Mouse (Mus musculus) heart, postnatal 25 days (tissue): ENCODE measurements around the gene Ankzf1. TPM values are rescaled to one million over a fixed set of nuclear protein-coding genes. Genes with fewer than 3 reads are reported as not detected.

Source experiments
- DNase-seq: peaks from one replicate; pipeline ENCODE4 v3.0.0; 2022; ENCODE audit warnings: low spot score
- intact Hi-C: fragments of 180-260 bp; cut with DNase I; formaldehyde crosslinking; loops from one replicate; pipeline ENCODE4 v1.15.1; 2025
- total RNA-seq, 2 experiments: library from RNA; stranded (reverse); gene quantifications; 2 replicates each; pipeline ENCODE4 v1.2.3; 2021

Ankzf1 gene
- total RNA-seq, 2 experiments from 2014 or later: 11.2 to 12.9 TPM

DNA sequence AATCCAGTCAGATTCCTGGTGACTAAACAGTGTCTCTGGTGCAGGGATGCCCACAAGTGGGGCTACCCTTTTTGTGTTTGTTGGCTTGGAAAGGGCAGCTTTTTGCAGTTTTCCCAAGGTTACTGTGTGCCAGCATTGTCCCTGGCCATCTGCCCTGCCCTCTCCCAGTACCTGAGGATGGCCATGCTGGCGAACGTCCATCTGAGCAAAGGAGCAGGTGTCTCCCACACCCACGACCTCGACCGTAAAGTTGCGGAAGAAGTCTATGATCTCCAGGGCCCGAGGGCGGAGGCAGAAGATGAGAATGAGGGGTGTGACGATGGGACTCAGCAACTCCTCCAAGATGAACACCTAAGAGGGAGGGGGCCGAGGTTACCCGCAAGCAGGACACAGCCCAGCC, 6.5 kb upstream of the Ankzf1 start:
- no peak for DNase-seq
- intact Hi-C loops: no loop called here

DNA sequence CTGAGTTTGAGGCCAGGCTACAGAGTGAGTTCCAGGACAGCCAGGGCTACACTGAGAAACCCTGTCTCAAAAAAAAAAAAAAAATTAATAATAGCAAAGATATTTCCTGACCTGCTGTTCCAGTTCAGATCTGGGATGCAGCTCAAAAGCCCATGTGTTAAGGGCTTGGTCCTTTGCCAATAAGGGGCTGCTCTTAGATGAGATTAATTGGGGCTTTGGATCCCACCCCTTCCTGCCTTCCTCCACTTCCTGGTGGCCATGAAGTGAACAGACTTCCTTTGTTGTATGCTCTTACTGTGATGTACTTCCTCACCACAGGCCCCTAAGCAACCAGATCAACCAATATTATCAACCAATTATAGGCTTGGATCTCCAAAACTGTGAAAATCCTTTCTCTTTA, 4.8 kb upstream of the Ankzf1 start:
- DNase-seq: no peak
- intact Hi-C loops: loop anchor here (2.0 kb wide), 1 partner anchor 16 kb away; no protein-coding TSS in a partner anchor

DNA sequence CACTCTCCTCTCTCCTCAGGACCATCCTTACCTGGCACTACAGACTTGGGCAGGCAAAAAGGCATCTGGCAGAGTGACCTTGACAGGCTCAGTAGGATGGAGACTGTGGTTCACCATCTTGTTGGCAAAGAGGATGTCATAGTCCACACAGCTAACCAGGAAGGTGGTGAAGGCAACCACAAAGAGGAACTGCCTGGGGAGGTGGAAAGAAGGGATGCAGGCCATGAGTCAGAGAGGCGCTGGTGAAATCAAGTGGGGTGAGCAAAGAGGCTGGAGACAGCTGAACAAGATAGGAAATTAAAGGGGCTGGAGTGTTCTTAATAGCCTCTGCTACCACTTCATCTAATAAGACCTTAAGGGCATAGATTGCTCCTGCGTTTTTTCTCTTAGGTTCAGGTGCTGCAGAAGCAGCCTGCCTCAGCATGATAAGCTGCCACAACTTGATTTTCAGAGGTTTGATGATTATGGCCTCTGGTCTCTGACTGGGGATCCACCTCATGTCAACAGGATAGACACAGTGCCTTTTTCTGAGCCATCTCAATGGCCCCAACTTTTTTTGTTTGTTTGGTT, 4.0 kb upstream of the Ankzf1 start:
- DNase-seq: no peak
- intact Hi-C loops: loop anchor here (2.0 kb wide), 1 partner anchor 17 kb away; no protein-coding TSS in a partner anchor

DNA sequence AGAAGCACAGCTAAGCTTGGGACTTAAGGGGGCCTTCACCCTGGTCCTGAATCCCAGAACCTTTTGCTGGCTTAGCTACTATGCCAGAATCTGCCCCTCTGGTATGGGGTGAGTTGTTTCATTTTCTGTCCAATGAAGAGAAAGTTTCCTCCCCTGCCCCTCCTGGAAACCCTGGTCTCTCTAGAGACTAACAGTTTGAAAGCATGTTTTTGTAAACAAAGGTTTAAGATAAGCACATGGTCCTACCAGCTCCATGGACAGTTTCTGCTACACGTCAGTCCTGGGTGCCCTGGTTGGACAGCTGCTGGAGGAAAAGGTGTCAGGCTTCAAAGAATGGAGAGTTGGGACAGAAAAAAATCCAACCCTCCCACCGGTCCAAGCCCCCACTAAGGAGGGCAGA, 1.4 kb upstream of the Ankzf1 start:
- intact Hi-C loops: no loop called here
- DNase-seq: no peak

DNA sequence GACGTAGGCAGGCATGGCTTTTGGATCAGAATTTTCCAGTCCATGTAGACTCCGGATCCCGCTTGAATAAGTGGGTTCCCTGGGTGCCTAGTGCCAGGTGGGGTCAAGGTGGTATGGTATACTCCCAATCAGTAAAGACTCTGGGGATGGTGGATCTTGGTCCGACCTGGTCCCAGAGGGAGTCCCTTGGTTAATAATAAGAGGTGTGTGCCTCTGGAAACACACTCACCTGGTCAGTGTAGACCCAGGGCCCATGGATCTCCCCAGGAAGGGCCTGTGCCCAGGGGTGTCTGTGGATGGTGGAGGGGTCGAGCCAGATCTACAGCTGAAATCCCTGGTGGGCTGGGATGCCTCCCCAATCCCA, 711 bp upstream of the Ankzf1 start:
- intact Hi-C loops: no loop called here
- DNase-seq: no peak

DNA sequence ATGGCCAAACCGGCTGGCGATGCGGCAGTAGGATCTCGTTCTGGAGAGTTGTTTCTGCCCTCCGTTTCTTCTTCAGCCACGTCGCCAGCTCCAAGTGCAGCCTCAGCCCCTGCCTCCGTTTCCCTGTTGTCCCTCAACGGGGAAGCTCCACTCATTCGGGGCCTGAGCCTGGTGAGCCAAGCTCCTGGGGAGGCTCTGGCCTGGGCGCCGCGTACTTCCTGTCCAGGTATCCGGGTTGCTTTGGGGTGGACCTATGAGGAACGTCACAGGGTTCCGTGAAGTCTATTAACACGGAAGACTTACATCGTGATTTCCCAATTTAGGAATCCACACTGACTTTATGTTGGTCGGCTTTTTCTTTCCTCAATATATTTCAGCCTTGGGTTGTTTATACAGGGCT, 501 bp downstream of the Ankzf1 start:
- no peak for DNase-seq
- intact Hi-C loops: loop anchor here (2.0 kb wide), 1 partner anchor 16 kb away; no protein-coding TSS in a partner anchor

DNA sequence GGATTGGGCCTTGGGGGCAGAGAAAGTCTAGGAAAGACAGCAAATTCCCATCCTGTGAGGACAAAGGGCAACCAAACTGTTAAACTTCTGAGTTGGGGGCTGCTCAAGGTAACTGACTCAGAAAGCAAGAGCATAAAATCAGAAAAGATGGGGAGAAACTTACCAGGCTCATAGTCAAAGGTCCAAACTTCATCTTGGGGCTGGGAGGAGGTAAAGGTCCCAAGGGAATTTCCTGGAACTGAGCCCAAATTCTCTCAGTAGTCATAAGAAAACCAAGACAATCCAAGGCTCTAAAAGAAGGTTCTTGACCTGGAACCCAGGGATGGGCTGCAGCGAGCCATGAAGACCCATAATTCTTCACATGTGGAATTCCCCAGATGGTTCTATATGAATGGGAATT, 9.3 kb downstream of the Ankzf1 start:
- intact Hi-C loops: no loop called here
- no peak for DNase-seq

DNA sequence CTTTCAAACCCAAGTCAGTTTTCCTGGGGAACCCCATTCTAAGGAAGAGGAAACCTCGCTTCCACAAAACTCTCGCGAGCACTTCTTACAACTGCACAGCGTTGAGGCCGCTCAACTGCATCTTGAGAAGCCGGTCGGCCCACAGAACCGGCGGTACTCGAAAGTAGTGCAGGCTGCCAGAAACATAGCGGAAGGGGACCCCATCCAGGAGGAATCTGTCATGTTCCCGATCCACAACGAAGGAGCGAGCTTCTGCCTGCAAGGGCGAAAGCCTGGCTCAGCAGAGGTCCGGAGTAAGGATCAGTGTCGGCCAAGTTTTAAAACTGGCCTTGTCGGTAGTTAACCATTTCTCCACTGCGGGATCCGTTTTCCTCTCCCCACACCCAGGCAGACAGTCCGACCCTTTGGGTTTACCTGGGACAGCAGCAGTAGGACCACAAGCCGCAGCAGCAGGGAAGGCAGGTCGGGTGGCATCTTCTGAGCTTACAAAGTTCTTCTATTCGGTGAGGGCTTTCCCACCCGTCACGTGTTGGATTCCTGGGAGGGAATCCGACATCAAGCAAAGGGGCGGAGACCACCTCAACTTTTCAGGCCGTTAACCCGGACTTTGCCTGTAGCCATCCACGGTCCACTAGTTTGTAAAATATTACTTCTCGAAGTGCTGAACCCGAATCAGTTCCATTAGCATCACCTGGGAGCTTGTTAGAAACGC, 17.2 kb downstream of the Ankzf1 start:
- no peak for DNase-seq
- intact Hi-C loops: loop anchor here (2.0 kb wide), 1 partner anchor 16 kb away; the partner anchor contains the start of genes Ankzf1 and Atg9a

DNA sequence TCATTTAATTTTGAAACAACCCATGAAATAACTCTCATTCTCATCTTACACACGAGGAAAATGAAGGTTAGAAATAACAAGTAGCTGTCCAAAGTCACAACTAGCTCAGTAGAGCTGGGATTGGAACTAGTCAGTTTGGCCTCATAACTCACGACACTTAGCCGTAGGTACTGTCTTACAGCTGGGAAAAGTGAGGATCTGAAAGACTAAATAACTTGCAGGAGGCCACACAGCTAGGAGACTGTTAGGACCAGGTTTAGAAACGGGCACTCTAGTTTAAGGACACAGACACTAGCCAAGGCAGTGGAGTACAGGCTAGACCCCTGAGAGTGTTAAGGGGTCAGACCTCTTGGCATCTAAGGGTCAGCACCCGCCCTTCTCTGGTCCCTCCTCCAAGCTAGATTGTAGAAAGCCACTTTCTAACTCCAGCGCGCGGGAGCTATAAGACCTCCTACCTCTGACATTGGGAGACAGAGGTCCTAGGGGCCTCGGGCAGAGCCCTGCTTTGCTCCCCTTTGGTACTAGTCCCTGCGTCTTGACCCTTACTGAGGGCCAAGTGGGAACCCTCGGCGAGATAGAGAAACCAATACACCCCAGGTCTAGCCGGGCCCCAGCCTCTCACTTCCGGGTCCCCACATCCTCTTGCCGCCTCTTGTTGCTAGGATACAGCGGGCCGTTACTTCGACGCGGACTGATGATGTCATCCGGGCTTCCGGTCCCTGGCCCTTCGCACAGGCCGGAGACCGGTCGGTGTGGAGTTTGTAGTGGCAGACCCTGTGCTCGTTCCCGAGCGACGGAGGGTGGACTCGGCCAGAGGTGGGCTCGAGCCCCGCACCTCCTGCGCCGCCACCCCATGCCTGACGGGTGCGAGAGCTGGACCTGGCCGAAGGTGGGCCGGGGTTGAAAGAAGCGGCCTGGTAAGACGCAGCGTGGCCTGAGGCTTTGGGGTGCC, 18.5 kb downstream of the Ankzf1 start, which contains the start of the genes Glb1l and Stk16:
Gene Glb1l (minus strand): TSS at position 678 of the 952 bp plus-strand sequence.
Gene Stk16 (plus strand): TSS at position 703 of the 952 bp plus-strand sequence.
- DNase-seq: peak; percentile 92
- intact Hi-C loops: loop anchor here (2.0 kb wide), 1 partner anchor 40 kb away; no protein-coding TSS in a partner anchor

DNA sequence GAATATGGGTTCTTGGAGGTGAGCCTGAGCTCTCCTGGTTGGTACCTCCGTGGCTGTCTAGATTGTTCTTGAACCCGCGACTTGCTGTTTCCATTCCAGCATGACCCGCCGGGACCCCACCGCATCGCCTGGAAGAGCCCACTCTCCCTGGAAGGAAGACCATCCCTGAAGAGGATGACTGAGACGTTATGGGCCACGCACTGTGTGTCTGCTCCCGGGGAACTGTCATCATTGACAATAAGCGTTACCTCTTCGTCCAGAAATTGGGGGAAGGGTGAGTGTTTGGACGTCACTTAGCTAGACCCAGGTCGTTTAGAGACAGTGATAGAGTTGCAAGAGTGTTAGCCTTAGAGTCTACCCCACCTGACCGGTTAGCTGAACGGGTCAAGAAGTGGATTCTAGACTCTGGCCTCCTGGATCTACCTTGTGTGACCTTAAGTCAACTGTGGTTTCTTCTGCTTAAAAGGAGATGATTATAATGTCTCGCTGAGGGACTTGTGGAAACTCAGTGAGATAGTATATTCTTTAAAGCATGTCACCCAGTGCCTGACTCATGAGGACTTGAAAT, 19.3 kb downstream of the Ankzf1 start:
- DNase-seq: no peak
- intact Hi-C loops: loop anchor here (2.0 kb wide), 1 partner anchor 40 kb away; no protein-coding TSS in a partner anchor

DNA sequence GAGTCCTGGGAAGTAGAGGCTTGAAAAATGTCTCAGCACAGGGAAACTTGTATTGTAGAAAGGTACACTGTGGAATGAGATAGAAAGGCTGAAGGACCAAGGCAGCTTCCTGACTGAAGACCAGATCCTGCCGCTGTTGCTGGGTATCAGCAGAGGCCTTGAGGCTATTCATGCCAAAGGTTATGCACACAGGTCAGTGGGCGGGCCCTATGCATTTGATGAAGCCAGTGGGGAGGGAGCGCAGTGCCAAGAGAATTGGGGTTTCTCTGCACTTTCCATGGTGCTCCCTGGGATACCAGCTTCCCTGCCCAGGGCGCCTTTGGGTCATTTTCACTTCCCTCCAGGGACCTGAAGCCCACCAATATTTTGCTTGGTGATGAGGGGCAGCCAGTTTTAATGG, 20.6 kb downstream of the Ankzf1 start:
- intact Hi-C loops: no loop called here
- no peak for DNase-seq

DNA sequence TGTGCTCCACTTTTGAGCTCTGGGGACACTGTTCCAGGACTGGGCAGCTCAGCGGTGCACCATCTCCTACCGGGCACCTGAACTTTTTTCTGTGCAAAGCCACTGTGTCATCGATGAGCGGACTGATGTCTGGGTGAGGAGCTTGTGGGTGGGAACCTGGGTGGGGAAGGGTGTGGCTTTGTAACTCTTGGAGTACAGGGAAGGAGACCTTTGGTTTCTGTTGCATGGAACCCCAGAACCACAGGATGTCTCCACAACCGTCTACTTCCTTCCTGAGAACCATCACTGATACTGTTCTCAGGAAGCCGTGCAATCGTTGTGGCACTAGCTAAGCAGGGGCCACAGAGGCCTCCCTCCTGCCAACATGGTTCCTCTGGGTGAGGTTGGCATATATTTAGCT, 21.1 kb downstream of the Ankzf1 start:
- no peak for DNase-seq
- intact Hi-C loops: no loop called here

DNA sequence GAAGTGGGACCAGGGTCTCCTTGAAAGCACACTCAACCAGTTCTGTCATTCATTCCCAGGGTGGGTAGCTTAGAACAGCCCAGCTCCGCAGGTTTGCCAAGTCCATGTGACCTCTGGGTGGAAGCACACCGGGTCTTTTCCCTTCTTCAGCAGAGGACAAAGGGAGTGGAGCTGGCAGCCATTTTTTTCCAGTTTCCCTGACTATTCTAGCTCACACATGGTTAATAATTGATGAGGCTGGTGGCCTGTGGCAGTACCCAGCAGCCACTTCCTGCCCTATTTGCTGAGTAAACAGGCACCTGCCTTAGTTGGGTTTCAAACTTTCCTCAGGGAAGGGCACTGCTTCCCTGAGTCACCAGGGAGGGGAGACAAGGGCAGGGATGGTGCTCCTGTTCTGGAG, 22.5 kb downstream of the Ankzf1 start:
- no peak for DNase-seq
- intact Hi-C loops: no loop called here

DNA sequence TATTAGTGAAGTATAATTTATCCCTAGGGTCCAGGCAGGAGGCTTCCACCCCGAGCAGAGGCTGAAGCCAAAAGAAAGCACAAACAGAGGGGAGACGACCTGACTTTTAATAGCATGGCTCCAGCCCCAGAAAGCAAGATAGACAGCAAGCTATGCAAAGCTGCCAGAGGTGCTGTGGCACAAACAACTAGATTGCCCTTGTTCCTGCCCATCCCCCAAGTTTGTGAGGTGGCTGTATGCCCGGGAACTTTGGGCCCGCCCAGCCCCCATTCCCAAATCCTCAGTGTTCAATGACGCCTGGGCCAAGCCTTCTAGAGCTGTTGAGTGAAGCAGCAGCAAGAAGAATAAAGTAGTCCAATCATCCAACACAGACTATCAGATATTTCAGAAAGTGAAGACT, 22.9 kb downstream of the Ankzf1 start:
- intact Hi-C loops: no loop called here

DNA sequence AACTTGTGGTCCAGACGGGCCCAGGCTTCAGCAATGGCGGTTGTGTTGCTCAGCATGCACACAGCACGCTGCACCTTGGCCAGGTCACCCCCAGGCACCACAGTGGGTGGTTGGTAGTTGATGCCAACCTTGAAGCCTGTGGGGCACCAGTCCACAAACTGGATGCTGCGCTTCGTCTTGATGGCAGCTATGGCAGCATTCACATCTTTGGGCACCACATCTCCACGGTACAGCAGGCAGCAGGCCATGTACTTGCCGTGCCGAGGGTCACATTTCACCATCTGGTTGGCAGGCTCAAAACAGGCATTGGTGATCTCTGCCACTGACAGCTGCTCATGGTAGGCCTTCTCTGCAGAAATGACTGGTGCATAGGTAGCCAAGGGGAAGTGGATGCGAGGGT, 23.8 kb downstream of the Ankzf1 start:
- DNase-seq: no peak
- intact Hi-C loops: no loop called here

More for the DNA sequence above, 22.9 kb downstream of the Ankzf1 start:
- peak; percentile 38 for DNase-seq

DNA sequence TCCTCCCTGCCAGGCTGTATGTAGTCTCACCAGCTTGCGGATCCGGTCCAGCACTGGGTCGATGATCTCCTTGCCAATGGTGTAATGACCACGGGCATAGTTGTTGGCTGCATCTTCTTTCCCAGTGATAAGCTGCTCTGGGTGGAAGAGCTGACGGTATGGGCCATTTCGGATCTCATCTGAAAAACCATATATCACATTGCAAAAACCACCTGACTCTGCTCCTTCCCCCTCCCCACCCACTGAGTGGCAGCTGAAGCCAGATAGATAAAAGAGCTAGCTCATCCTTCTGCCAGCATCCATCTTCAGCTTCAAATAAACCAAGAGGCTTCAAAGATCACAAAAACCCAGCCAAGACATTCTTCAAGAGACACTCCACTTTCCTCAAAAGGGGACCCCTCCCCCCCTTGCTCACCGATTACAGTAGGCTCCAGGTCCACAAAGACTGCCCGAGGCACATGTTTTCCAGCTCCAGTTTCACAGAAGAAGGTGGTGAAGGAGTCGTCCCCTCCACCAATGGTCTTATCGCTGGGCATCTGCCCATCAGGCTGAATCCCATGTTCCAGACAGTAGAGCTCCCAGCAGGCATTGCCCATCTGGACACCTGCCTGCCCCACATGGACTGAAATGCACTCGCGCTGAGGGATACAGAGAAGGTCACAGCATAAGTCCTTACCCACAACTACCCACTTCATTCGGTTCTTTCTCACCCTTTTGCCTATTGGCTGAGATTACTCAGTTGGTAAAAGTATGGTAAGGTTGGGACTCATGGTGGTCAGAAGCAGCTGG, 25.0 kb downstream of the Ankzf1 start:
- peak; percentile 28 for DNase-seq
- intact Hi-C loops: no loop called here

DNA sequence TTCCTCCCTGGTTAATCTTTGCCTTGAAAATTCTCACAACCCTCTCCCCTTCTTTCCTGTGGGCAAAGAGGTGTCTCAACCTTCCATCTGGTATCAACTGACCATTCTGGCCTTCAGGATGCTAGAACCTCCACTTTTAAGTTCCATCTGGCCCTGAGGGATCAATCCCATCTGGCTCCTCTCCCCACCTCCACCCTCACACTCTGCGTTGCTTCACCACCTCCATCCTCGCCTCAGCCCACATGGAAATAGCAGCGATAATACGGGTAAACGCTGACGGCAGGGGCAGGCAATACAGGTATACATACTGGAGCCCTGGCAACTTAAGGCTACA, 25.9 kb downstream of the Ankzf1 start:
- no peak for DNase-seq
- intact Hi-C loops: loop anchor here (2.0 kb wide), 1 partner anchor 15 kb away; the partner anchor contains the start of gene A630095N17Rik

DNA sequence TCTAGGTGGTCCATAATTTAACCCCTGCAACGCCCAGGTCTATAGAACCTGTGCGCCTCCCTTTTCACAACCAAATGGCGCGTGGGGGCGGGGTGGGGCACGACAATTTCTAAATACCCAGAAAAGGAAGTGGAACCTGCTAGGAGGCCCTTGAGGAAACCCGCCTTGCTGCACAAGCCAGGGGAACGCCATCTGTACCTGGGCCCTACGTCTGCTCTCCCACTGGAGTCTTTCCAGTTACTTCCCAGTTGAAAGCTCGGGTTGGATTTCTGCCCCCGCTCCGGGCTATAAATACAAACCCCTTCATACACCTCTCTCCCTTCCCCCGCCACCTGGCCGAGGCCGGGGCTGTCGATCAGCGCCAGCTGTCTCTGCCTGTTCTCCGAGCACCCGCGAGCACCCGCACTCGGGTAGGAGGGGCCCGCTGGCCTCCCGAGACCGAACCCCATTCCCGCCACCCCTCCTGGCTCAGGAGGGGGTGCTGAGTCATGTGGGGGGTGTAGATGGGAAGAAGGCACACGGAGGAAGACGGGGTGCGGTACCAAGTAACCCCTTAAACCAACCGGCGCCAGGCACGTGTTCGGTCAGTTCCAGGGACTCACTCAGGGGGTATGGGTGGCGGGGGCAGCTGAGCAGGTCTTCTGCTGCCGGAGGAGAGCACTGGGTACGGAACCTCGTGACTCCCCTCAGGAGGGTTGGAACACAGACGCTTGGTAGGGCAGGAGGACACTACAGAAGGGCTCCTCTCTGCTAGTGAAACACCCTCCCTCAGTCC, 26.5 kb downstream of the Ankzf1 start:
- intact Hi-C loops: loop anchor here (2.0 kb wide), 1 partner anchor 14 kb away; the partner anchor contains the start of gene A630095N17Rik
- DNase-seq: peak; percentile 28
